Mouse (Mus musculus) bone marrow macrophage, adult 2 months (primary cell): ENCODE data around the gene Vgll4.

Experiments
- CTCF ChIP-seq: IDR thresholded peaks from 2 replicates; pipeline ENCODE4 v1.5.1; 2012; ENCODE audit warnings: low read depth, mild to moderate bottlenecking, low read length, moderate library complexity
- POLR2A ChIP-seq: IDR thresholded peaks from 2 replicates; pipeline ENCODE4 v1.6.1; 2012; ENCODE audit warnings: mild to moderate bottlenecking, low read depth, low read length, borderline replicate concordance

DNA sequence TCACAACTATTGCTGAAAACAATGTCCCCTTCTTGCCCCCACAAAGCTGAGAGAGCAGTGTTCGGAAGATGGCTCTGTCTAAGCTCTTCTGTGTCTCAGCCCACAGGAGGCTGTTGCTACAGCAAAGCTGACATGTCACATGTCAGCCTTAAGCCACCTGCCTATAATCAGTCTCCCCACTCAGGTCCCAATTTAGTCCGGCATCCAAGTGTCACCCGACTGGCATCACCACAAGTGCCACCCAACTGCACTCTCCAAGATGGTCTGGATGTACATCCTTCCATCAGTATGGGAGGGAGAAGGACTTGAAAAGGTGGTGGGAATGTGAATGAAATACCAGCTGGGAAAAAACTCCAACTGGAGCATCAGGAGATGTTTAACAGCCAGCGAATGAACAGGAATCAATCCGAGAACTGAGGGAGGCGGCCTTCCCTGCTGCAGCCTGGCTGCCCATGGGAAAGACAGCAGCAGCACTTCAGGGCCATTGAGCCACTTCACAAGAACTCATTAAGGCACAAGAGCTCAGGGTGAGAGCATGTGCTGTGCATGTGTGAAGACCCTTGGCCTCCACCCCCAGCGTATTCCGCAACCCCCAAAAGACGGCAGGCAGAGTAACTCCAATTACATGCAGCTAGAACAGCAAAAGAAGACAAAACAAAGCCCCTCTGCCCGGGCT is 55.6 kb downstream of the Vgll4 start:
- no peak for TF ChIP-seq CTCF
- TF ChIP-seq POLR2A = no peak
